Mouse (Mus musculus): ENCODE data around the gene Mvp. TPM values are rescaled to one million over a fixed set of nuclear protein-coding genes. Genes with fewer than 3 reads are reported as not detected.

The Mvp gene
- polyA plus RNA-seq, 1 experiment from 2014 or later: 44.6 TPM

GRCm38 (mm10) chr7:127007313-127008024, 7.0 kb downstream of the Mvp start:
- H3K9me3 ChIP-seq (ENCODE audit: low read length): no peaks in the 10 kb centered on the region
- no peaks in the 10 kb centered on the region for H3K36me3 ChIP-seq (ENCODE audit: insufficient read depth, low read length)
- no peak overlapping the region for H3K4me3 ChIP-seq (ENCODE audit: low read depth, low read length)
- no peak overlapping the region for H3K9ac ChIP-seq (replicated peaks; ENCODE audit: low read depth)
- H3K4me1 ChIP-seq (ENCODE audit: insufficient read depth, low read depth, low read length): no peaks in the 10 kb centered on the region; the same call in 1 of the 2 replicates
- 78% methylated on average over 6 of the region's 6 CpGs for WGBS
- no peak overlapping the region for H3K4me2 ChIP-seq (replicated peaks; ENCODE audit: low read depth, low read length)
- no peaks in the 10 kb centered on the region for H3K27me3 ChIP-seq (replicated peaks; ENCODE audit: insufficient read depth, low read length)
- no peak for TF ChIP-seq CTCF (IDR thresholded peaks at IDR 0.05)
- TF ChIP-seq EP300 (IDR thresholded peaks at IDR 0.05): no peak
- no peak for DNase-seq (ENCODE audit: low spot score)
- H3K27ac ChIP-seq (ENCODE audit: low read length): no peak overlapping the region
- no peak for ATAC-seq

GRCm38 (mm10) chr7:127004122-127004875, 10.1 kb downstream of the Mvp start:
- no peaks in the 10 kb centered on the region; the same call in 1 of the 2 replicates for H3K4me1 ChIP-seq (ENCODE audit: insufficient read depth, low read depth, low read length)
- no peak overlapping the region for H3K27ac ChIP-seq (ENCODE audit: low read length)
- TF ChIP-seq EP300 (IDR thresholded peaks at IDR 0.05) (no peak), CTCF (IDR thresholded peaks at IDR 0.05) (peak; percentile 48)
- H3K9me3 ChIP-seq (ENCODE audit: low read length): no peaks in the 10 kb centered on the region
- peaks cover 12% of the 10 kb centered on the region; the same call in 1 of the 2 replicates for H3K36me3 ChIP-seq (ENCODE audit: insufficient read depth, low read length)
- no peak for ATAC-seq
- no peak overlapping the region for H3K4me2 ChIP-seq (replicated peaks; ENCODE audit: low read depth, low read length)
- H3K9ac ChIP-seq (replicated peaks; ENCODE audit: low read depth): no peak overlapping the region
- H3K4me3 ChIP-seq (ENCODE audit: low read depth, low read length): no peak overlapping the region
- no peak for DNase-seq (ENCODE audit: low spot score)
- WGBS: 85% methylated on average over 4 of the region's 4 CpGs
- no peaks in the 10 kb centered on the region for H3K27me3 ChIP-seq (replicated peaks; ENCODE audit: insufficient read depth, low read length)

GRCm38 (mm10) chr7:127003620-127004019, 10.8 kb downstream of the Mvp start:
- H3K27me3 ChIP-seq (replicated peaks; ENCODE audit: insufficient read depth, low read length): no peaks in the 10 kb centered on the region
- no peak overlapping the region for H3K4me3 ChIP-seq (ENCODE audit: low read depth, low read length)
- no peak for TF ChIP-seq EP300 (IDR thresholded peaks at IDR 0.05)
- no peak for TF ChIP-seq CTCF (IDR thresholded peaks at IDR 0.05)
- H3K9ac ChIP-seq (replicated peaks; ENCODE audit: low read depth): no peak overlapping the region
- no peaks in the 10 kb centered on the region; the same call in 1 of the 2 replicates for H3K4me1 ChIP-seq (ENCODE audit: insufficient read depth, low read depth, low read length)
- ATAC-seq (no peak), DNase-seq (ENCODE audit: low spot score) (no peak)
- H3K4me2 ChIP-seq (replicated peaks; ENCODE audit: low read depth, low read length): no peak overlapping the region
- H3K27ac ChIP-seq (ENCODE audit: low read length): no peak overlapping the region
- no peaks in the 10 kb centered on the region for H3K9me3 ChIP-seq (ENCODE audit: low read length)
- peaks cover 12% of the 10 kb centered on the region; the same call in 1 of the 2 replicates for H3K36me3 ChIP-seq (ENCODE audit: insufficient read depth, low read length)
- WGBS: 85% methylated on average over 5 of the region's 5 CpGs

- Histone ChIP-seq H3K4me3 (ENCODE audit: low read depth, low read length) (no peak overlapping the region), H3K9ac (replicated peaks; ENCODE audit: low read depth) (no peak overlapping the region), H3K27me3 (replicated peaks; ENCODE audit: insufficient read depth, low read length) (no peaks in the 10 kb centered on the region), H3K4me1 (ENCODE audit: insufficient read depth, low read depth, low read length) (no peaks in the 10 kb centered on the region), H3K27ac (ENCODE audit: low read length) (no peak overlapping the region), H3K36me3 (ENCODE audit: insufficient read depth, low read length) (peaks cover 26% of the 10 kb centered on the region), H3K9me3 (ENCODE audit: low read length) (no peaks in the 10 kb centered on the region), H3K4me2 (replicated peaks; ENCODE audit: low read depth, low read length) (no peak overlapping the region)
- DNase-seq (ENCODE audit: low spot score) (no peak), ATAC-seq (no peak)
- no peak for TF ChIP-seq EP300 (IDR thresholded peaks at IDR 0.05)
- TF ChIP-seq CTCF (IDR thresholded peaks at IDR 0.05): no peak
- 58% methylated on average over 10 of the region's 10 CpGs for WGBS
Measured at GRCm38 (mm10) chr7:126999568-126999967, 14.9 kb downstream of the Mvp start.

- no peak for ATAC-seq
- H3K4me1 ChIP-seq (ENCODE audit: insufficient read depth, low read depth, low read length): no peaks in the 10 kb centered on the region
- H3K27me3 ChIP-seq (replicated peaks; ENCODE audit: insufficient read depth, low read length): no peaks in the 10 kb centered on the region
- H3K36me3 ChIP-seq (ENCODE audit: insufficient read depth, low read length): peaks cover 29% of the 10 kb centered on the region
- no peak overlapping the region for H3K9ac ChIP-seq (replicated peaks; ENCODE audit: low read depth)
- no peak overlapping the region for H3K4me2 ChIP-seq (replicated peaks; ENCODE audit: low read depth, low read length)
- TF ChIP-seq CTCF (IDR thresholded peaks at IDR 0.05): peak; percentile 39
- TF ChIP-seq EP300 (IDR thresholded peaks at IDR 0.05): no peak
- H3K27ac ChIP-seq (ENCODE audit: low read length): no peak overlapping the region
- no peaks in the 10 kb centered on the region for H3K9me3 ChIP-seq (ENCODE audit: low read length)
- no peak overlapping the region for H3K4me3 ChIP-seq (ENCODE audit: low read depth, low read length)
- DNase-seq (ENCODE audit: low spot score): no peak
- WGBS: 85% methylated on average over 4 of the region's 4 CpGs
Measured at GRCm38 (mm10) chr7:126996449-126996848, 18.0 kb downstream of the Mvp start.

- Histone ChIP-seq H3K4me2 (replicated peaks; ENCODE audit: low read depth, low read length) (no peak overlapping the region), H3K27ac (ENCODE audit: low read length) (no peak overlapping the region), H3K9me3 (ENCODE audit: low read length) (no peaks in the 10 kb centered on the region), H3K36me3 (ENCODE audit: insufficient read depth, low read length) (peaks cover 13% of the 10 kb centered on the region), H3K9ac (replicated peaks; ENCODE audit: low read depth) (no peak overlapping the region), H3K4me1 (ENCODE audit: insufficient read depth, low read depth, low read length) (no peaks in the 10 kb centered on the region), H3K27me3 (replicated peaks; ENCODE audit: insufficient read depth, low read length) (no peaks in the 10 kb centered on the region), H3K4me3 (ENCODE audit: low read depth, low read length) (no peak overlapping the region)
- no peak for ATAC-seq
- no peak for DNase-seq (ENCODE audit: low spot score)
- WGBS: 49% methylated on average over 8 of the region's 8 CpGs
- TF ChIP-seq EP300 (IDR thresholded peaks at IDR 0.05) (no peak), CTCF (IDR thresholded peaks at IDR 0.05) (no peak)
Measured at GRCm38 (mm10) chr7:126988816-126989215, 25.6 kb downstream of the Mvp start.

Data from lung, postnatal 0 days (tissue).